Mouse (Mus musculus) splenic B cell, adult 2 months (primary cell): ENCODE data around the gene Mmrn2.
"Not testable (repeated sequence)": the region's sequence is repeated elsewhere in the genome, so short reads cannot be mapped to it uniquely, and the experiment has no call there.

Experiments used
- DNase-seq: peaks from one replicate; pipeline ENCODE4 v3.0.0-alpha.2; 2011; ENCODE audit warnings: low read depth, low spot score
- H3K27me3 ChIP-seq: 2 replicates; pipeline ENCODE4 v1.6.1; 2012; ENCODE audit warnings: mild to moderate bottlenecking, low read length, moderate library complexity, mixed read lengths; ENCODE audit not compliant: control insufficient read depth, poor library complexity, insufficient read depth, severe bottlenecking
- H3K36me3 ChIP-seq: 2 replicates; pipeline ENCODE4 v1.6.1; 2012; ENCODE audit warnings: mild to moderate bottlenecking, low read length, moderate library complexity, mixed read lengths; ENCODE audit not compliant: control insufficient read depth, poor library complexity, insufficient read depth, severe bottlenecking

Gene Mmrn2

GRCm38 (mm10) chr14:34403424-34403823 is 28.2 kb downstream of the Mmrn2 start:
- H3K27me3 ChIP-seq, result no peaks in the 10 kb centered on the region
- no peaks in the 10 kb centered on the region for H3K36me3 ChIP-seq
- no peak for DNase-seq

GRCm38 (mm10) chr14:34410716-34411115 is 35.5 kb downstream of the Mmrn2 start:
- no peak for DNase-seq

GRCm38 (mm10) chr14:34412164-34412896 is 37.1 kb downstream of the Mmrn2 start:
- DNase-seq, result no peak
- H3K36me3 ChIP-seq, result no peaks in the 10 kb centered on the region
- H3K27me3 ChIP-seq, result no peaks in the 10 kb centered on the region

More at GRCm38 (mm10) chr14:34410716-34411115, 35.5 kb downstream of the Mmrn2 start:
- H3K36me3 ChIP-seq, result no peaks in the 10 kb centered on the region
- H3K27me3 ChIP-seq, result no peaks in the 10 kb centered on the region

- H3K36me3 ChIP-seq, DNase-seq, H3K27me3 ChIP-seq: not testable (repeated sequence)
Measured at GRCm38 (mm10) chr14:34416946-34417345, 41.7 kb downstream of the Mmrn2 start.

GRCm38 (mm10) chr14:34417501-34417900 is 42.2 kb downstream of the Mmrn2 start:
- H3K36me3 ChIP-seq, result no peaks in the 10 kb centered on the region
- H3K27me3 ChIP-seq, result no peaks in the 10 kb centered on the region
- DNase-seq, result no peak

- DNase-seq, result no peak
Measured at GRCm38 (mm10) chr14:34421078-34421477, 45.8 kb downstream of the Mmrn2 start.

GRCm38 (mm10) chr14:34428274-34428673 is 53.0 kb downstream of the Mmrn2 start:
- Histone ChIP-seq H3K36me3 (no peaks in the 10 kb centered on the region), H3K27me3 (no peaks in the 10 kb centered on the region)
- no peak for DNase-seq

More at GRCm38 (mm10) chr14:34421078-34421477, 45.8 kb downstream of the Mmrn2 start:
- H3K36me3 ChIP-seq, result no peaks in the 10 kb centered on the region
- H3K27me3 ChIP-seq, result no peaks in the 10 kb centered on the region

- H3K36me3 ChIP-seq, result no peaks in the 10 kb centered on the region
- H3K27me3 ChIP-seq, result no peaks in the 10 kb centered on the region
- no peak for DNase-seq
Measured at GRCm38 (mm10) chr14:34429069-34429468, 53.8 kb downstream of the Mmrn2 start.

- DNase-seq, result no peak
- H3K27me3 ChIP-seq, result no peaks in the 10 kb centered on the region
- no peaks in the 10 kb centered on the region for H3K36me3 ChIP-seq
Measured at GRCm38 (mm10) chr14:34440526-34441066, 65.3 kb downstream of the Mmrn2 start.

- no peak for DNase-seq
- H3K36me3 ChIP-seq, result no peaks in the 10 kb centered on the region
- no peaks in the 10 kb centered on the region for H3K27me3 ChIP-seq
Measured at GRCm38 (mm10) chr14:34442531-34442930, 67.3 kb downstream of the Mmrn2 start.

GRCm38 (mm10) chr14:34444368-34444767 is 69.1 kb downstream of the Mmrn2 start:
- no peak for DNase-seq
- Histone ChIP-seq H3K36me3 (no peaks in the 10 kb centered on the region), H3K27me3 (no peaks in the 10 kb centered on the region)

GRCm38 (mm10) chr14:34444924-34445323 is 69.7 kb downstream of the Mmrn2 start:
- no peak for DNase-seq
- H3K36me3 ChIP-seq, result no peaks in the 10 kb centered on the region

GRCm38 (mm10) chr14:34445348-34445747 is 70.1 kb downstream of the Mmrn2 start:
- no peaks in the 10 kb centered on the region for H3K27me3 ChIP-seq
- H3K36me3 ChIP-seq, result no peaks in the 10 kb centered on the region
- no peak for DNase-seq

More at GRCm38 (mm10) chr14:34444924-34445323, 69.7 kb downstream of the Mmrn2 start:
- H3K27me3 ChIP-seq, result no peaks in the 10 kb centered on the region

- H3K36me3 ChIP-seq, result no peaks in the 10 kb centered on the region
- no peak for DNase-seq
- no peaks in the 10 kb centered on the region for H3K27me3 ChIP-seq
Measured at GRCm38 (mm10) chr14:34446624-34447023, 71.4 kb downstream of the Mmrn2 start.

- DNase-seq, result no peak
- Histone ChIP-seq H3K36me3 (no peaks in the 10 kb centered on the region), H3K27me3 (no peaks in the 10 kb centered on the region)
Measured at GRCm38 (mm10) chr14:34447659-34448058, 72.4 kb downstream of the Mmrn2 start.
